Mouse (Mus musculus) cerebellum, adult 18-20 months (tissue): ENCODE results near the gene Asb3.

ENCODE experiments used
- DNase-seq, 2 experiments: peaks; one replicate each; pipeline ENCODE4 v3.0.0; 2021

The Asb3 gene

GRCm38 (mm10) chr11:30885171-30885871 is at the start of gene Asb3, which contains the start of gene Gpr75:
Gene Asb3, plus strand, starts transcription at chr11:30885416.
Gene Gpr75, plus strand, starts transcription at chr11:30885358.
- peak; percentile 89 to 91 for DNase-seq

- DNase-seq = no peak
These were observed 46.4 kb upstream of the Asb3 start for GRCm38 (mm10) chr11:30838793-30839192.

- DNase-seq = no peak
These were observed 40.9 kb upstream of the Asb3 start for GRCm38 (mm10) chr11:30844355-30844754.

- no peak for DNase-seq
These were observed 12.8 kb upstream of the Asb3 start for GRCm38 (mm10) chr11:30872425-30872824.

GRCm38 (mm10) chr11:30888153-30888552 is 2.9 kb downstream of the Asb3 start:
- no peak for DNase-seq

- DNase-seq = no peak
These were observed 11.0 kb downstream of the Asb3 start for GRCm38 (mm10) chr11:30896201-30896600.

GRCm38 (mm10) chr11:30899312-30899711 is 14.1 kb downstream of the Asb3 start:
- no peak for DNase-seq

GRCm38 (mm10) chr11:30912311-30912710 is 27.1 kb downstream of the Asb3 start:
- no peak for DNase-seq

- DNase-seq = no peak
These were observed 35.4 kb downstream of the Asb3 start for GRCm38 (mm10) chr11:30920641-30921040.

GRCm38 (mm10) chr11:30923283-30923682 is 38.1 kb downstream of the Asb3 start:
- no peak for DNase-seq

- no peak for DNase-seq
These were observed 42.9 kb downstream of the Asb3 start for GRCm38 (mm10) chr11:30928079-30928478.

- DNase-seq = no peak
These were observed 43.3 kb downstream of the Asb3 start for GRCm38 (mm10) chr11:30928498-30928897.

GRCm38 (mm10) chr11:30943522-30943921 is 58.3 kb downstream of the Asb3 start:
- peak; percentile 80 to 85 for DNase-seq

- DNase-seq = no peak
These were observed 67.6 kb downstream of the Asb3 start for GRCm38 (mm10) chr11:30952829-30953228.

GRCm38 (mm10) chr11:30953469-30954154 is 68.4 kb downstream of the Asb3 start:
- peak; percentile 58 to 70 for DNase-seq

GRCm38 (mm10) chr11:30954279-30954725 is 69.1 kb downstream of the Asb3 start, which contains the start of gene Erlec1:
Gene Erlec1, minus strand, starts transcription at chr11:30954335.
- peak; percentile 92 for DNase-seq

GRCm38 (mm10) chr11:30985237-30985636 is 100.0 kb downstream of the Asb3 start:
- DNase-seq = no peak

GRCm38 (mm10) chr11:30985877-30986624 is 100.8 kb downstream of the Asb3 start, which contains the start of gene Chac2:
Gene Chac2, minus strand, starts transcription at chr11:30986350.
- peak; percentile 82 to 85 for DNase-seq

- DNase-seq = no peak
These were observed 101.4 kb downstream of the Asb3 start for GRCm38 (mm10) chr11:30986625-30987017.

- no peak for DNase-seq
These were observed 111.5 kb downstream of the Asb3 start for GRCm38 (mm10) chr11:30996670-30997069.

- DNase-seq = no peak
These were observed 113.0 kb downstream of the Asb3 start for GRCm38 (mm10) chr11:30998199-30998598.

GRCm38 (mm10) chr11:30998704-30999103 is 113.5 kb downstream of the Asb3 start:
- DNase-seq = no peak

GRCm38 (mm10) chr11:31000028-31000427 is 114.8 kb downstream of the Asb3 start:
- no peak for DNase-seq
